19 mouse cellular contexts compared by ENCODE assay signal in the genomic region with DNA sequence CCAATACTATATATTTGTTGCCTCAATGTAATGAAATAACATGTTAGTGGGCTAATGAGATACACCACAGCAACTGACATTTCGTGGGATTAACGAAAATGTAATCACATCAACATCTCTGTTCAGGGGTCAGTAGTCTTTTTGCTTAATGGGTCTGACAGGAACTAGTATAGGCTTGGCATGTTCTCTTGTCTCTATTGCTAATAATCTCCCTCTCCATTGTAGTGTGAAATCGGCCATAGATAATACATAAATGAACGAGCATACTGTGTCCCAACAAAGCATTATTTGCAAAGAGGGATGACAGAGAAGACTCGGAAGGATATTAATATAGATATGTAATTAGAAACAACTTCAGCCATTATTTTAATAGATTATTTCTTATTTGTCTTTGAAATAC.
DNase-seq lines count a peak whose midpoint lies in the region; ATAC-seq lines count a peak whose summit lies in the region.
"Had no signal": no experiment of that assay in that cellular context is flagged by ENCODE, and none has a peak within 500 bp of the region (broad histone marks: within the 10 kb centered on the region; RNA-seq: fewer than 3 reads in every experiment).

No protein-coding gene starts in this region.

- H3K9ac ChIP-seq in kidney, embryonic 16.5 days (replicated peaks; ENCODE audit: low read length): no peak overlapping the region

- peaks cover 8% of the 10 kb centered on the region for H3K4me1 ChIP-seq in kidney, embryonic 16.5 days (ENCODE audit: insufficient read depth, low read length)

- ATAC-seq in frontal cortex, adult (ENCODE audit: low TSS enrichment): no peak
- ATAC-seq in kidney, embryonic 16.5 days (ENCODE audit: low FRiP score, low TSS enrichment): no peak
- ATAC-seq: activated CD4-positive, CD25-positive, alpha-beta regulatory T cell, adult 4 months; CD4-positive, CD25-positive, alpha-beta regulatory T cell, adult 4 months; Patski had no signal

- WGBS in kidney, embryonic 16.5 days: 88% methylated on average over 5 of the region's 5 CpGs

- no peaks in the 10 kb centered on the region for H3K9me3 ChIP-seq in kidney, embryonic 16.5 days (ENCODE audit: low read length)

- H3K36me3 ChIP-seq in kidney, embryonic 16.5 days (ENCODE audit: insufficient read depth, low read length): no peaks in the 10 kb centered on the region
- H3K36me3 ChIP-seq: G1E had no signal

- no peak overlapping the region for H3K4me3 ChIP-seq in kidney, embryonic 16.5 days (ENCODE audit: low read length)

- no peak overlapping the region for H3K27ac ChIP-seq in kidney, embryonic 16.5 days (ENCODE audit: low read length)

- DNase-seq in retina, embryonic 14.5 days (ENCODE audit: low spot score): peak; percentile 68
- peak; percentile 61 for DNase-seq in retina, postnatal 1 day
- DNase-seq: adrenal gland, adult 2 months; adrenal gland, adult 8-10 months; adrenal gland, postnatal 10 days; adrenal gland, postnatal 14 days; adrenal gland, postnatal 25 days; adrenal gland, postnatal 36 days; B cell, adult 2 months; cerebellum, adult 11 months; cerebellum, adult 11-12 months; cerebellum, adult 18-20 months had no signal

- H3K27me3 ChIP-seq in kidney, embryonic 16.5 days (ENCODE audit: insufficient read depth, low read length): no peaks in the 10 kb centered on the region
- H3K27me3 ChIP-seq: CH12.LX had no signal

- H3K4me2 ChIP-seq in kidney, embryonic 16.5 days (replicated peaks; ENCODE audit: low read depth, low read length): no peak overlapping the region
